Mouse (Mus musculus) E14TG2a.4 (cell line): ENCODE results near the gene E430018J23Rik.
"Not testable (repeated sequence)": the region's sequence is repeated elsewhere in the genome, so short reads cannot be mapped to it uniquely, and the experiment has no call there.

ENCODE experiments used
- H3K27me3 ChIP-seq: 2 replicates; pipeline ENCODE4 v1.6.1; 2014; ENCODE audit warnings: low read length, control low read depth; ENCODE audit not compliant: insufficient read depth
- H3K36me3 ChIP-seq: 2 replicates; pipeline ENCODE4 v1.6.1; 2014; ENCODE audit warnings: low read length, control low read depth; ENCODE audit not compliant: insufficient read depth
- H3K4me1 ChIP-seq: replicated peaks from 2 replicates; pipeline ENCODE4 v1.6.1; 2014; ENCODE audit warnings: low read depth, low read length, control low read depth
- H3K4me3 ChIP-seq: replicated peaks from 2 replicates; pipeline ENCODE4 v1.5.1; 2014; ENCODE audit warnings: mild to moderate bottlenecking, low read length
- H3K9me3 ChIP-seq: 2 replicates; pipeline ENCODE4 v1.6.1; 2014; ENCODE audit warnings: low read length, control low read depth
- CTCF ChIP-seq: conservative IDR thresholded peaks from 2 replicates; pipeline ENCODE4 v1.5.1; 2014; ENCODE audit warnings: low read length
- NANOG ChIP-seq: IDR thresholded peaks from 2 replicates; pipeline ENCODE4 v1.6.1; 2014; ENCODE audit warnings: borderline replicate concordance, low read length, mixed read lengths
- POU5F1 ChIP-seq: IDR thresholded peaks from 2 replicates; pipeline ENCODE4 v1.6.1; 2014; ENCODE audit warnings: low read length, borderline replicate concordance

E430018J23Rik gene

GRCm38 (mm10) chr7:127411418-127411817 is 18.0 kb upstream of the E430018J23Rik start:
- Histone ChIP-seq H3K4me3 (no peak overlapping the region), H3K27me3 (peaks cover under 1% of the 10 kb centered on the region), H3K36me3 (no peaks in the 10 kb centered on the region), H3K4me1 (peaks cover 10% of the 10 kb centered on the region), H3K9me3 (no peaks in the 10 kb centered on the region)
- TF ChIP-seq NANOG (no peak), POU5F1 (no peak)

- peak; percentile 67 for TF ChIP-seq CTCF
- H3K9me3 ChIP-seq, H3K36me3 ChIP-seq: not testable (repeated sequence)
- H3K27me3 ChIP-seq: peaks cover 15% of the 10 kb centered on the region
- peaks cover 23% of the 10 kb centered on the region for H3K4me1 ChIP-seq
- peak within 1 kb of the TSS; percentile 82 for H3K4me3 ChIP-seq
Measured at GRCm38 (mm10) chr7:127406002-127406987, 12.9 kb upstream of the E430018J23Rik start, which contains the start of gene Zfp764. Zfp764 (minus strand) TSS chr7:127406822.

- H3K9me3 ChIP-seq, H3K36me3 ChIP-seq, H3K4me3 ChIP-seq: not testable (repeated sequence)
- Histone ChIP-seq H3K27me3 (peaks cover 15% of the 10 kb centered on the region), H3K4me1 (peaks cover 20% of the 10 kb centered on the region)
Measured at GRCm38 (mm10) chr7:127404101-127404500, 10.7 kb upstream of the E430018J23Rik start.

GRCm38 (mm10) chr7:127402980-127403379 is 9.6 kb upstream of the E430018J23Rik start:
- Histone ChIP-seq H3K36me3 (no peaks in the 10 kb centered on the region), H3K27me3 (peaks cover 15% of the 10 kb centered on the region), H3K4me3 (no peak overlapping the region), H3K4me1 (peaks cover 22% of the 10 kb centered on the region), H3K9me3 (no peaks in the 10 kb centered on the region)
- TF ChIP-seq POU5F1 (no peak), CTCF (peak; percentile 53)

- H3K9me3 ChIP-seq: no peaks in the 10 kb centered on the region
- H3K36me3 ChIP-seq: no peaks in the 10 kb centered on the region
- peaks cover 5% of the 10 kb centered on the region for H3K27me3 ChIP-seq
- no peak overlapping the region for H3K4me3 ChIP-seq
- H3K4me1 ChIP-seq: peaks cover 21% of the 10 kb centered on the region
- TF ChIP-seq CTCF (no peak), POU5F1 (no peak), NANOG (no peak)
Measured at GRCm38 (mm10) chr7:127400355-127400754, 6.9 kb upstream of the E430018J23Rik start.

- no peaks in the 10 kb centered on the region for H3K9me3 ChIP-seq
- H3K27me3 ChIP-seq: peaks cover 8% of the 10 kb centered on the region
- TF ChIP-seq CTCF (no peak), POU5F1 (no peak), NANOG (no peak)
Measured at GRCm38 (mm10) chr7:127393944-127394333, 510 bp upstream of the E430018J23Rik start.

GRCm38 (mm10) chr7:127392251-127392824 is 1.1 kb downstream of the E430018J23Rik start:
- TF ChIP-seq NANOG (no peak), CTCF (no peak), POU5F1 (no peak)
- peaks cover 36% of the 10 kb centered on the region for H3K4me1 ChIP-seq
- H3K27me3 ChIP-seq: peaks cover 10% of the 10 kb centered on the region
- H3K36me3 ChIP-seq: peaks cover 16% of the 10 kb centered on the region
- H3K4me3 ChIP-seq: peak overlapping the region; percentile 89
- no peaks in the 10 kb centered on the region for H3K9me3 ChIP-seq

More at GRCm38 (mm10) chr7:127393944-127394333, 510 bp upstream of the E430018J23Rik start:
- Histone ChIP-seq H3K4me3 (peak overlapping the region; percentile 75), H3K4me1 (peaks cover 44% of the 10 kb centered on the region), H3K36me3 (peaks cover 16% of the 10 kb centered on the region)

- no peaks in the 10 kb centered on the region for H3K9me3 ChIP-seq
- TF ChIP-seq NANOG (no peak), CTCF (no peak), POU5F1 (no peak)
- H3K4me3 ChIP-seq: peak overlapping the region; percentile 89
- H3K27me3 ChIP-seq: peaks cover 10% of the 10 kb centered on the region
- peaks cover 28% of the 10 kb centered on the region for H3K4me1 ChIP-seq
- H3K36me3 ChIP-seq: peaks cover 16% of the 10 kb centered on the region
Measured at GRCm38 (mm10) chr7:127391538-127391937, 1.9 kb downstream of the E430018J23Rik start.
